Mouse (Mus musculus) v-Abl transformed pro-B cells (cell line): ENCODE measurements at regions not wholly inside any gene's neighbourhood (a gene's known extent, or its start where the extent isn't known, plus 50 kb on each side); places are given as distances from the start of the nearest gene placed in this dataset.

Source experiments
- in situ Hi-C, 2 experiments: fragments of 400-800 bp; cut with MboI; formaldehyde crosslinking; loops; one replicate each; pipeline ENCODE4 v1.15.1; 2025; ENCODE audit not compliant: unreplicated experiment in 2 of 2

DNA sequence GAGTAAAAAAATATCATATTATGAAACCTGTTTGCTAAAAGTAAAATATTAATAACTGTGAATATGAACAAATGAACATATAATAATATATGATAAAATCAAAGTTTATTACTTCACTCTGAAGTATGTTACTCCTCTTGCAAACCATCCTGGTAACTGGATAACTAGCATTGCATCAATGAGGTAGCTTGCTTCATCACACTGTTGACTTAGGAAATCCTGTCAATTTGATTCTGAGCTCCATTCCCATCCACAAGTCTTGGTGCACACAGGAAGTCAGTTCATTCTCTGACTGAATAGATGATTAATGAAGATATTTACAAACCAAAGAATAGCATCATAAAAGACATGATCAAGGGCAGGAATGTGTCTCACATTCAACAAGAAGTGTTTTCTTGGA lies 286.9 kb upstream of the Gprin3 start:
- in situ Hi-C loops, result no loop called here

DNA sequence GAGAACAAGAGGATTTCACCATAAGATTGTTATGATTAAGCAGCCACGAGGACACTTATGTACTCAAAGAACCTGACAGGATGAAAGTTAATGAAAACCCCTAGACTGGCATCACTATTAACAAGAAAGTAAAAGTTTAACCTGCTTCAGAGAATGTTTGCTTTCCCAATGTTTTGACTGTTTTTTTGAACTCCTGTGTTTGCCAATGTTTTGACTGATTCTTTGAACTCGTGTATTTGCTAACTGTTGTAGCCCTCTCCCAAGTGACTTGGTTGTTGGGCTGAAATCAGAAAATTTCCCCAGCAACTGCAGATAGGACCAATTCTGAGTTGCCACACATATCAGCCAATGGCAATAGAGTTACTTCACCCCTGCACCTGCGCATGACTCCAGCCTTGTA lies 258.9 kb upstream of the Gprin3 start:
- in situ Hi-C loops, result no loop called here

- in situ Hi-C loops, result loop anchor here in 1 of 2 experiments (25.0 kb wide), 1 partner anchor 430 kb away; no protein-coding TSS in a partner anchor
Measured at GRCm38 (mm10) chr6:59667356-59667755, 241.3 kb upstream of the Gprin3 start.
